Mouse (Mus musculus): ENCODE measurements around the gene Sel1l3. TPM values are rescaled to one million over a fixed set of nuclear protein-coding genes. Genes with fewer than 3 reads are reported as not detected.

Gene Sel1l3
- 39.0 and 49.8 TPM in 2 replicates for polyA plus RNA-seq (2012; rRNA removed)

GRCm38 (mm10) chr5:53213711-53214352 lies at the start of gene Sel1l3:
Sel1l3 (minus strand) TSS chr5:53213927.

Other genes with a start within 250 kb of the Sel1l3 start
- gene Slc34a2, start 175.8 kb downstream of the Sel1l3 start, polyA plus RNA-seq (2012; rRNA removed): 26.3 and 26.7 TPM in 2 replicates
- gene Smim20, start 53.2 kb upstream of the Sel1l3 start, polyA plus RNA-seq (2012; rRNA removed): 47.1 and 49.0 TPM in 2 replicates